Mouse (Mus musculus): ENCODE measurements around the gene Slc10a1. TPM values are rescaled to one million over a fixed set of nuclear protein-coding genes. Genes with fewer than 3 reads are reported as not detected.
"Not testable (repeated sequence)": the region's sequence is repeated elsewhere in the genome, so short reads cannot be mapped to it uniquely, and the experiment has no call there.

Gene Slc10a1
- total RNA-seq, 1 experiment from 2014 or later, result 59.5 TPM

- DNase-seq, result no peak
Measured at GRCm38 (mm10) chr12:80967918-80968317, 587 bp downstream of the Slc10a1 start.

GRCm38 (mm10) chr12:80966059-80966838 is 2.3 kb downstream of the Slc10a1 start:
- peak; percentile 37 for DNase-seq

GRCm38 (mm10) chr12:80962566-80962965 is 5.9 kb downstream of the Slc10a1 start:
- no peak for DNase-seq

GRCm38 (mm10) chr12:80957961-80958360 is 10.5 kb downstream of the Slc10a1 start:
- DNase-seq, result no peak

- DNase-seq, result no peak
Measured at GRCm38 (mm10) chr12:80956039-80956438, 12.5 kb downstream of the Slc10a1 start.

GRCm38 (mm10) chr12:80952526-80952925 is 16.0 kb downstream of the Slc10a1 start:
- no peak for DNase-seq

GRCm38 (mm10) chr12:80951640-80952219 is 16.8 kb downstream of the Slc10a1 start:
- no peak for DNase-seq

- DNase-seq, result not testable (repeated sequence)
Measured at GRCm38 (mm10) chr12:80949603-80950002, 18.9 kb downstream of the Slc10a1 start.

- DNase-seq, result no peak
Measured at GRCm38 (mm10) chr12:80948202-80948601, 20.3 kb downstream of the Slc10a1 start.

GRCm38 (mm10) chr12:80945996-80946355 is 22.5 kb downstream of the Slc10a1 start:
- DNase-seq, result peak; percentile 98

GRCm38 (mm10) chr12:80945334-80945995 is 23.0 kb downstream of the Slc10a1 start, which contains the start of gene Srsf5:
Srsf5 (plus strand) TSS chr12:80945504.
- peak; percentile 98 for DNase-seq

GRCm38 (mm10) chr12:80944963-80945333 is 23.6 kb downstream of the Slc10a1 start:
- DNase-seq, result not testable (repeated sequence)

- DNase-seq, result no peak
Measured at GRCm38 (mm10) chr12:80944204-80944603, 24.3 kb downstream of the Slc10a1 start.

GRCm38 (mm10) chr12:80943395-80943794 is 25.1 kb downstream of the Slc10a1 start:
- no peak for DNase-seq

- no peak for DNase-seq
Measured at GRCm38 (mm10) chr12:80941886-80942285, 26.6 kb downstream of the Slc10a1 start.

- DNase-seq, result no peak
Measured at GRCm38 (mm10) chr12:80939165-80939564, 29.3 kb downstream of the Slc10a1 start.

GRCm38 (mm10) chr12:80938642-80939041 is 29.9 kb downstream of the Slc10a1 start:
- peak; percentile 68 for DNase-seq

- DNase-seq, result no peak
Measured at GRCm38 (mm10) chr12:80937331-80938029, 31.0 kb downstream of the Slc10a1 start.

GRCm38 (mm10) chr12:80936751-80937150 is 31.8 kb downstream of the Slc10a1 start:
- DNase-seq, result peak; percentile 64

GRCm38 (mm10) chr12:80932865-80933264 is 35.6 kb downstream of the Slc10a1 start:
- DNase-seq, result no peak

GRCm38 (mm10) chr12:80931402-80932140 is 36.9 kb downstream of the Slc10a1 start:
- DNase-seq, result no peak

GRCm38 (mm10) chr12:80930141-80930540 is 38.4 kb downstream of the Slc10a1 start:
- DNase-seq, result no peak

Data from adrenal gland, postnatal 14 days (tissue).